Mouse (Mus musculus): ENCODE measurements at regions not wholly inside any gene's neighbourhood (a gene's known extent, or its start where the extent isn't known, plus 50 kb on each side); places are given as distances from the start of the nearest gene placed in this dataset.

DNA sequence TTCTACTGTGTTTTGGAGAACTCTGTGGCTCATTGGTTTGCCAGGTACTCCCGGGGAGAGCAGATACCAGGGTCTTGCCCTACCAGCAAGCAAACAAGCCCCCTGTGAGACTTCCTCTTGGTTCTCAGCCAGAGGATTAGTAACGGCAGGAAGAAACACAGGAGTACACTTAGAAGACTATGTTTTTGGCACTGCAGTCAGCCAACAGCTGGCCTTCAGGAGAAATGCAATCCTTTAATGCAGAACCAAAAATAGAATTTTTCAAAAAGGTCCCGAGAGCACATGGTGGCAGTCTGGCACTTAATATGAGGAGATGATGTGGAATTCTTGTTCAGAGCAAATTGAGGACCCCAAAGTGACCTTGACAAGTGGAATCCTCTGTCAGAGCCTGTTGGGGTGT lies 189.8 kb downstream of the Faxc start:
- no peak for TF ChIP-seq EP300 (IDR thresholded peaks at IDR 0.05; ENCODE audit: low read depth)
- no peak for TF ChIP-seq CTCF (IDR thresholded peaks at IDR 0.05; ENCODE audit: low read depth)

All from heart, postnatal 0 days (tissue).